Mouse (Mus musculus) C2C12 (cell line): ENCODE data around the gene Nfix.

ENCODE experiments used
- CEBPB ChIP-seq: IDR thresholded peaks from one replicate; pipeline ENCODE4 v1.6.1; 2011; ENCODE audit warnings: low read depth, mild to moderate bottlenecking, control low read depth, moderate library complexity
- CTCF ChIP-seq: IDR thresholded peaks from one replicate; pipeline ENCODE4 v1.5.1; 2011; ENCODE audit not compliant: control insufficient read depth, insufficient read depth, insufficient read length
- MAX ChIP-seq: IDR thresholded peaks from one replicate; pipeline ENCODE4 v1.6.1; 2011; ENCODE audit warnings: mild to moderate bottlenecking, control low read depth
- USF1 ChIP-seq: IDR thresholded peaks from one replicate; pipeline ENCODE4 v1.6.1; 2011; ENCODE audit warnings: low read depth, mild to moderate bottlenecking, control low read depth, moderate library complexity

DNA sequence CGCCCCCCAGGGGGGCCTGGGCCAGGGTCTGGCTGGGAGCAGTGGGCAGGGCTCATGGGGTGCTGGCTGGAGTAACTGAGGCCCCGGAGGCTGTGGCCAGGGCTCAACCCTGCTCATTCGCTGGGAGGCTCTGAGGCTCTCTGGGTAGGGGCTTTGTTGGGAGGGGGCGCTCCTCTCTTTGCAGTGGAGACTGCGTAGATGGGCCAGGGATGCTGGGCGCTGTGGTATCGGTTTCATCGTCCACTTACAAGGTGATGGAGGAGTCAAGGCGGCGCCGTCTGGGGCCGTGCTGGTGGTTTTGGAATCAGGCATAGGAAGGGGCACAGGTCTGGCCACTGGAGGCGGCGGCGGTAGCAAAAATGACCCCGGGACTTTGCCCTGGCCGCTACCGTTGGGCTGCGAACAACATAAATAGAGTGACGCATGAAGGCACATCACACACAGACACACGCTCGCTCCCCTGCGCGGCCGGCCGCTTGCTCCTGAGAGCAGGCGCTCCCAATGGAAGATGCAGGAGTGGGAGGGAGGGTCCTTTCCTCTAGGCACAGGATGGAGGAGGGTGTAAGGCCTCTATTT is 84.2 kb downstream of the Nfix start:
- TF ChIP-seq CTCF (no peak), MAX (no peak), CEBPB (no peak), USF1 (no peak)
